Mouse (Mus musculus) ES-E14 (cell line): ENCODE results near the gene Srrm1.

ENCODE experiments used
- CHD2 ChIP-seq: IDR thresholded peaks from 2 replicates; pipeline ENCODE4 v1.6.1; 2014; ENCODE audit warnings: mild to moderate bottlenecking, low read depth, low read length, inconsistent platforms
- HCFC1 ChIP-seq: IDR thresholded peaks from 2 replicates; pipeline ENCODE4 v1.6.1; 2012; ENCODE audit warnings: low read length, inconsistent platforms, borderline replicate concordance; ENCODE audit not compliant: insufficient read depth
- MAFK ChIP-seq: IDR thresholded peaks from 2 replicates; pipeline ENCODE4 v1.6.1; 2014; ENCODE audit warnings: mild to moderate bottlenecking, low read depth, low read length, inconsistent platforms; ENCODE audit not compliant: insufficient read depth
- ZC3H11A ChIP-seq: IDR thresholded peaks from 2 replicates; pipeline ENCODE4 v1.6.1; 2012; ENCODE audit warnings: low read depth, mild to moderate bottlenecking, inconsistent platforms, low read length, borderline replicate concordance
- ZNF384 ChIP-seq: IDR thresholded peaks from 2 replicates; pipeline ENCODE4 v1.6.1; 2012; ENCODE audit warnings: low read depth, low read length, inconsistent platforms

DNA sequence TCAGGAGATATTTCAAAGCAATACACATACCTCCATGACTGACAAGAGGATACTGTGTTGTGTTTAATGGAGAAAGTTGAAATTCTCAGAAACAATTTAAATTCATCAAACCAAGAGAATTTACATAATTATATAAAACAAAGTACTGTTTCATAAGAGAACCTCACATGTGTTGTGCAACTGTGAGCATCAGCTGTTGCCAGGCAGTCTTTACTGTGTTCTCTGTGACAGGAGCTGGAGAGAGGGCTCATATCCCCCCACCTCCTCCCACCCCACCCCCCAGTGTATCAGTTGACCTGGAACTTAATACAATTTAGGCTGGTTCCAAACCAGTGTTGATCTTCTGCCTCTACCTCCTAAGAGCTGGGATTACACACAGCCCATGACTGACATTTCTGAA lies 27.1 kb downstream of the Srrm1 start:
- TF ChIP-seq MAFK (no peak), HCFC1 (no peak), CHD2 (no peak), ZNF384 (no peak), ZC3H11A (no peak)
